Mouse (Mus musculus) adrenal gland, adult 8-10 months (tissue): ENCODE measurements at regions not wholly inside any gene's neighbourhood (a gene's known extent, or its start where the extent isn't known, plus 50 kb on each side); places are given as distances from the start of the nearest gene placed in this dataset.
A peak's percentile ranks its signal among the peaks of the same experiment; 100 is the strongest.

Experiments
- DNase-seq: peaks from one replicate; pipeline ENCODE4 v3.0.0; 2022

- no peak for DNase-seq
These were observed 110.6 kb upstream of the Rmdn2 start for GRCm38 (mm10) chr17:79501031-79501474.

- no peak for DNase-seq
These were observed 109.7 kb upstream of the Rmdn2 start for GRCm38 (mm10) chr17:79501926-79502325.

GRCm38 (mm10) chr17:79503037-79503436, 108.6 kb upstream of the Rmdn2 start:
- DNase-seq: no peak

- no peak for DNase-seq
These were observed 107.5 kb upstream of the Rmdn2 start for GRCm38 (mm10) chr17:79504209-79504608.

GRCm38 (mm10) chr17:79505565-79505964, 106.1 kb upstream of the Rmdn2 start:
- no peak for DNase-seq

GRCm38 (mm10) chr17:79509281-79509680, 102.4 kb upstream of the Rmdn2 start:
- DNase-seq: no peak

GRCm38 (mm10) chr17:79509957-79510710, 101.5 kb upstream of the Rmdn2 start:
- no peak for DNase-seq

- DNase-seq: no peak
These were observed 100.4 kb upstream of the Rmdn2 start for GRCm38 (mm10) chr17:79511218-79511617.

GRCm38 (mm10) chr17:79514076-79514475, 97.6 kb upstream of the Rmdn2 start:
- DNase-seq: no peak

GRCm38 (mm10) chr17:79518185-79518584, 93.5 kb upstream of the Rmdn2 start:
- DNase-seq: no peak

- no peak for DNase-seq
These were observed 93.0 kb upstream of the Rmdn2 start for GRCm38 (mm10) chr17:79518696-79519095.

- no peak for DNase-seq
These were observed 92.3 kb upstream of the Rmdn2 start for GRCm38 (mm10) chr17:79519356-79519755.

- no peak for DNase-seq
These were observed 91.4 kb upstream of the Rmdn2 start for GRCm38 (mm10) chr17:79520283-79520682.

- DNase-seq: no peak
These were observed 90.0 kb upstream of the Rmdn2 start for GRCm38 (mm10) chr17:79521691-79522090.

- DNase-seq: no peak
These were observed 88.4 kb upstream of the Rmdn2 start for GRCm38 (mm10) chr17:79523230-79523629.

- DNase-seq: no peak
These were observed 84.3 kb upstream of the Rmdn2 start for GRCm38 (mm10) chr17:79527391-79527790.

GRCm38 (mm10) chr17:79536549-79536948, 75.1 kb upstream of the Rmdn2 start:
- DNase-seq: no peak

- no peak for DNase-seq
These were observed 72.9 kb upstream of the Rmdn2 start for GRCm38 (mm10) chr17:79538789-79539188.

GRCm38 (mm10) chr17:79540038-79540437, 71.6 kb upstream of the Rmdn2 start:
- no peak for DNase-seq

- no peak for DNase-seq
These were observed 71.2 kb upstream of the Rmdn2 start for GRCm38 (mm10) chr17:79540511-79540910.

- DNase-seq: peak; percentile 10
These were observed 67.6 kb upstream of the Rmdn2 start for GRCm38 (mm10) chr17:79543907-79544522.

GRCm38 (mm10) chr17:79545878-79546277, 65.8 kb upstream of the Rmdn2 start:
- DNase-seq: no peak

- DNase-seq: no peak
These were observed 64.6 kb upstream of the Rmdn2 start for GRCm38 (mm10) chr17:79547075-79547474.

- DNase-seq: no peak
These were observed 64.1 kb upstream of the Rmdn2 start for GRCm38 (mm10) chr17:79547524-79547923.
